Mouse (Mus musculus) forebrain, embryonic 14.5 days (tissue): ENCODE measurements around the gene Armc8. TPM values are rescaled to one million over a fixed set of nuclear protein-coding genes. Genes with fewer than 3 reads are reported as not detected.

Experiments used
- ATAC-seq: fragments of 200-750 bp; cut with Nextera tagmentation; 2 replicates; pipeline ENCODE4 v1.8.0; 2017; ENCODE audit warnings: mild to moderate bottlenecking, moderate library complexity
- DNase-seq: peaks from one replicate; pipeline ENCODE4 v3.0.0-alpha.2; 2015; ENCODE audit warnings: low spot score
- H3K27ac ChIP-seq: fragments of 300-500 bp; sonication (generic); 2 replicates; pipeline ENCODE4 v1.5.1; 2014; ENCODE audit warnings: low read depth, mild to moderate bottlenecking, control low read depth, low read length, moderate library complexity
- H3K27me3 ChIP-seq: fragments of 300-500 bp; sonication (generic); replicated peaks from 2 replicates; pipeline ENCODE4 v1.6.1; 2014; ENCODE audit warnings: low read length, control low read depth, mixed read lengths; ENCODE audit not compliant: control insufficient read depth, insufficient read depth
- H3K36me3 ChIP-seq: fragments of 300-500 bp; sonication (generic); 2 replicates; pipeline ENCODE4 v1.6.1; 2014; ENCODE audit warnings: low read length, control low read depth; ENCODE audit not compliant: control insufficient read depth, insufficient read depth
- H3K4me1 ChIP-seq: fragments of 300-500 bp; sonication (generic); 2 replicates; pipeline ENCODE4 v1.6.1; 2014; ENCODE audit warnings: antibody characterized with exemption, low read length, control low read depth; ENCODE audit not compliant: control insufficient read depth, insufficient read depth
- H3K4me2 ChIP-seq: fragments of 300-500 bp; sonication (generic); 2 replicates; pipeline ENCODE4 v1.6.1; 2014; ENCODE audit warnings: mild to moderate bottlenecking, control low read depth, low read length
- H3K4me3 ChIP-seq: fragments of 300-500 bp; sonication (generic); 2 replicates; pipeline ENCODE4 v1.5.1; 2014; ENCODE audit warnings: low read depth, low read length, control low read depth
- H3K9ac ChIP-seq: fragments of 300-500 bp; sonication (generic); 2 replicates; pipeline ENCODE4 v1.6.1; 2014; ENCODE audit warnings: mild to moderate bottlenecking, low read length, control low read depth, moderate library complexity
- H3K9me3 ChIP-seq: fragments of 300-500 bp; sonication (generic); replicated peaks from 2 replicates; pipeline ENCODE4 v1.6.1; 2016; ENCODE audit warnings: low read length, control low read depth, mixed read lengths; ENCODE audit not compliant: control insufficient read depth
- WGBS: fragments of 180-500 bp; shearing (Covaris S2); extraction: QIAGEN DNeasy Blood & Tissue Kit; methylation state at CpG from one replicate; pipeline ENCODE4 v1.1.7; 2014; 5-methylcytosine and 5-hydroxymethylcytosine counted together
- polyA plus RNA-seq: library from polyadenylated mRNA; unstranded; fragments of >200 nt; fragmentation: Nextera tagmentation; extraction: Ambion mirVana; gene quantifications from 2 replicates; pipeline ENCODE4 v1.2.1, GENCODE M21; 2014

The Armc8 gene
- polyA plus RNA-seq, 1 experiment from 2014 or later = 60.6 TPM

DNA sequence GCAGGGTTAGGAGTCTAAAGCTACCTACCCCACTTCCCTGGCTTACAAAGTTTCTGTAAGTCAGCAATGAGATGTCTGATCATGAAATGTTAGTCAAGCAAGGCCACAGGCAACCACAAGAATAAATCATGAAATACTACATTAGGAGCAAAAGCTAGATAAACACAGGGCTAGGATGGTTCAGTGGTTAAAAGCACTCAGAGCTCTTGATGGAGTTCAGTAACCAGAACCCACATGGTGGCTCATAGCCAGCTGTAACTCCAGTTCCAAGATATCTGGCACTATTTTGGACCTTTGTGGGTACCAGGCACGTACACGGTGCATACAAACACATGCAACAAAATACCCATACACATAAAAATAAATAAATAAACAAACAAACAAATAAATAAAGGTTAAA is 15.7 kb downstream of the Armc8 start:
- H3K9me3 ChIP-seq = no peaks in the 10 kb centered on the region
- no peak overlapping the region for H3K27ac ChIP-seq
- no peaks in the 10 kb centered on the region for H3K27me3 ChIP-seq
- H3K4me2 ChIP-seq = no peak overlapping the region
- no peak overlapping the region for H3K4me3 ChIP-seq
- H3K4me1 ChIP-seq = no peaks in the 10 kb centered on the region
- no peak for DNase-seq
- 86% methylated on average over 2 of the region's 2 CpGs for WGBS
- no peak overlapping the region for H3K9ac ChIP-seq
- ATAC-seq = no peak
- 0 out of 2 replicates have a peak, but pooled peaks cover 3% of the 10 kb centered on the region for H3K36me3 ChIP-seq

DNA sequence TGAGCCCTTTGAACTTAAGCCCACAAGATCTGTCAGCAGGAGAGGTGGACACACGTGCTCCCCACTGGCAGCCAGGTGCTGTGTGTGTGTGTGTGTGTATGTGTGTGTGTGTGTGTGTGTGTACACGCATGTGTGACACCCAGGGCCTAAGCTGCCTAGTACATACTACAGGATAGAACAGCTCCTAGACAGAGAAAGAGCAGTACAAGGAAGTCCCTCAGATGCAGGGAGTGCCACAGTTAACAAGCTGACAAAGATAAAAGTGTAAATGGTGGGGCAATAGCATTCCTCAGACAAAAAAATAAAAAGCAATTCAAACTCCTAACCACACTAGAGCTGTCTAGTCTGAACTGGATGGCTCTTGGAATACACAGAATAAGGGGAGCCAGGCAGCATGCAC is 16.6 kb downstream of the Armc8 start:
- Histone ChIP-seq H3K4me2 (no peak overlapping the region), H3K36me3 (0 out of 2 replicates have a peak, but pooled peaks cover 3% of the 10 kb centered on the region), H3K4me1 (no peaks in the 10 kb centered on the region), H3K4me3 (no peak overlapping the region), H3K27me3 (no peaks in the 10 kb centered on the region), H3K27ac (no peak overlapping the region), H3K9me3 (no peaks in the 10 kb centered on the region), H3K9ac (no peak overlapping the region)
- ATAC-seq (no peak), DNase-seq (no peak)
- WGBS = 74% methylated on average over 2 of the region's 2 CpGs

DNA sequence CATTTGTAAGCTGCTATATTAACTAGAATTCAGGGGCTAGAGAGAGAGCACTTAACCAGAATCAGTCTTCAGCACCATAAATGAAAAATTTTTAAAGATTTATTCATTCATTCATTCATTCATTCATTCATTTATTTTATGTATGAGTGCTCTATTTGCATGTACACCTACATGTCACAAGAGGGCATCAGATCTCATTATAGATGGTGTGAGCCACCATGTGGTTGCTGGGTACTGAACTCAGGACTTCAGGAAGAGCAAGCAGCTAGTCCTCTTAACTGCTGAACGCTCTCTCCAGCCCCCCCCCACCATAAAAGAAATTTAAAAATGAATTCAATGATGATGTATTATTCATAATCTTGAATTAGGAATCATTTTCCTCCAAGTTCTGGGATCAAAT is 22.4 kb downstream of the Armc8 start:
- H3K9me3 ChIP-seq = no peaks in the 10 kb centered on the region
- WGBS = 93% methylated on average over 1 of the region's 1 CpGs
- DNase-seq (no peak), ATAC-seq (no peak)
- no peaks in the 10 kb centered on the region for H3K4me1 ChIP-seq
- H3K4me3 ChIP-seq = no peak overlapping the region
- H3K4me2 ChIP-seq = no peak overlapping the region
- H3K27ac ChIP-seq = no peak overlapping the region
- 0 out of 2 replicates have a peak, but pooled peaks cover 3% of the 10 kb centered on the region for H3K36me3 ChIP-seq
- H3K27me3 ChIP-seq = no peaks in the 10 kb centered on the region
- H3K9ac ChIP-seq = no peak overlapping the region

DNA sequence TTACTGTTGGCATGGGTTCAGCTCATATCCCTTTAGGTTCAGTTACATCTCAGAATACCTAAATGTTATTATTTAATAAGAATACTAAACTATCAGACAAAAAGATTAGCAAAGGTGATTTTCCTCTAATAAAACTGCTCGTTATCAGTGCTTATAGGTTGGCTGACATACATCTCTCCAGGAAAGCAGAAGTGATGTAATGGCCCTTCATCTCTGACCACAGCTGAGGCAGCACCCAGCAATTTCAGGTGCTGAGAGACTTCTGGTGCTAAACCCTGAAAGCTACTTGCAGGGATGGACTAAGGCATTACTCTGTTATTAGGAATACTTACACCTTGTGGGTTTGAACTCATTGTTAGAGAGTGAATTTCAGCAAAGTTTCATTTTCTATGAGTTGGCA is 36.8 kb downstream of the Armc8 start:
- no peak for ATAC-seq
- Histone ChIP-seq H3K27ac (no peak overlapping the region), H3K9ac (no peak overlapping the region), H3K4me3 (no peak overlapping the region), H3K9me3 (no peaks in the 10 kb centered on the region), H3K4me1 (no peaks in the 10 kb centered on the region), H3K4me2 (no peak overlapping the region), H3K36me3 (peaks cover 60% of the 10 kb centered on the region), H3K27me3 (no peaks in the 10 kb centered on the region)
- no peak for DNase-seq
- 89% methylated on average over 1 of the region's 1 CpGs for WGBS

DNA sequence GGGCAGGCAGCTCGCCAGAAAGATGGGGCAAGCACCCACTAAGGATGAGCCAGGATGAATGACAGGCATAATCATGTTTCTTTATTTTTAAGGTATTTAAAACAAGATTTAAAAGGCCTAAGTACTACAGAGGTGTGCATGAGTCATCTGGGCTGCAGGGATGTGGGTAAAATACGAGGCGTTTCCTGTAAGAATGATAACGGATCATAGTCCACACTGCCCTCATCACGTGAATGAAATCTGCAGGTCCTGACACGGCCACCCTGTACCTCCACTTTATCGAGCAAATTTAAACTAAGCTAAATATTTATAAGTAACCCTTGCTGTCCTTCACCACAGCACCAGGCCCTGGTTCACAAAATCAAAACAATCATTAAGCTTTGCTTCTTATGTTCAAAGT is 62.8 kb downstream of the Armc8 start:
- Histone ChIP-seq H3K27ac (no peak overlapping the region), H3K27me3 (no peaks in the 10 kb centered on the region), H3K4me1 (no peaks in the 10 kb centered on the region), H3K9ac (no peak overlapping the region), H3K4me3 (no peak overlapping the region), H3K36me3 (peaks cover 20% of the 10 kb centered on the region; the same call in 1 of the 2 replicates), H3K4me2 (no peak overlapping the region), H3K9me3 (no peaks in the 10 kb centered on the region)
- WGBS = 92% methylated on average over 7 of the region's 7 CpGs
- DNase-seq (no peak), ATAC-seq (no peak)

DNA sequence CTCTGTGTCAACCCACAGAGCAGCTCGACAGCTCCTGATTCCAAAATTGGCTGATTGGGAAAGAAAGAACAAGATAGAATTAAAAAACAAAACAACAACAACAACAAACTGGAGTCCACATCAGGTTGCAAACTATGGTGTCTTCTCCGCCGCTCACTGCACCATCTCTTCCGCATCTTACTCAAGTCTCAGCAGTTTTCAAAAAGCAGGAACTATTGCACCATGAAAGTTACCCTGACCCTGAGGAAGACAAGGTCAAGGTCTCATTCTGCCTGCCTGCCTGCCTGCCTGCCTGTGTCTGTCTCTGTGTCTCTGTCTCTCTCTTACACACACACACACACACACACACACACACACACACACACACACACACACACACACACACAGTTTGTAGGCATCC is 69.4 kb downstream of the Armc8 start:
- H3K36me3 ChIP-seq = peaks cover 44% of the 10 kb centered on the region
- H3K9me3 ChIP-seq = no peaks in the 10 kb centered on the region
- no peak overlapping the region for H3K4me2 ChIP-seq
- 91% methylated on average over 4 of the region's 4 CpGs for WGBS
- no peak overlapping the region for H3K9ac ChIP-seq
- no peak overlapping the region for H3K27ac ChIP-seq
- no peaks in the 10 kb centered on the region for H3K4me1 ChIP-seq
- ATAC-seq (no peak), DNase-seq (no peak)
- no peak overlapping the region for H3K4me3 ChIP-seq
- no peaks in the 10 kb centered on the region for H3K27me3 ChIP-seq

DNA sequence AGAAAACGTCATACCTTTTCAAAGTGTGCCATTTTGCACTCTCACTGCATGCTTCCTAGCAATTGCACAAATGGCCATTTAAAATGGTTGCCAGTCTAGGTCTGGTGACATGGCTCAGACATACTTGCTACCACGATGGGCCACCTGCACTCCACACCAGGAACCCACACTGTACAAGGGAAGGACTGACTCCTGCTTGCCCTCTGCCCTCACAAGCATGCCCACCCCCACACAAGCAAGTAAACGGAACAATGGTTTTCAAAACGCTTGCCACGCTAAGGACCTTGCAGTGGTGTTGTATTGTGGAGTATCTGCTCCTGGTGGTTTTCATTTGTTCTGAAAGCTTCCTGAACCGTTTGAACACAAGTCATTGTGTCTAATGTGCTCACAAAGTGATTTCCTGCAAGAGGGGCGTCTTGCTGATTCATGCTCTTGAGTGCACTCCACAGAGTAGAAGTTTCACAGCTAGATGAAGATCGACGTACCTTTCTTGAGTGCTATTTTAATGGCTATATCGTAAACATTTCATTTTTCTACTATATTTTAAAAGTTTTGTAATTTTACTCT is 76.0 kb downstream of the Armc8 start:
- WGBS = 82% methylated on average over 10 of the region's 10 CpGs
- no peak overlapping the region for H3K4me3 ChIP-seq
- ATAC-seq = no peak
- DNase-seq = no peak
- peaks cover 61% of the 10 kb centered on the region for H3K36me3 ChIP-seq
- no peak overlapping the region for H3K9ac ChIP-seq
- H3K27ac ChIP-seq = no peak overlapping the region
- H3K4me1 ChIP-seq = no peaks in the 10 kb centered on the region
- H3K9me3 ChIP-seq = no peaks in the 10 kb centered on the region
- no peaks in the 10 kb centered on the region for H3K27me3 ChIP-seq
- no peak overlapping the region for H3K4me2 ChIP-seq

DNA sequence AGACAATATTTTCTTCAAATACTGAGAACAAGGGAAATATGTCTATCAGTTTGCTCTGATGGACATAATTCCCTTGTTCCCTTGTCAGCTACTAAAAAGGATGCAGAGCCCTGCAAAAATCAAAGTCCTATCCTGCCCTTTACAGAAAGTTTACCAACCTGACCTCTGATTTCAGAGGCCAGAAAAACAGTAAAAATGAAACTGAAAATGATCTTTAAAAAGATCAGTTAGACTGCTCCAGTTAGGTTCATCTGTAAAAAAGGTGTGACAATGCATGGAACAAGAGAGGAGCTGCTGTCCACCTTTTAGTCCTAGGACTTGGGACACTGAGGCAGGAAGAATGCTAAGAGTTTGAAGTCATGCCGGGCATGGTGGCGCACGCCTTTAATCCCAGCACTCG is 77.6 kb downstream of the Armc8 start:
- DNase-seq (no peak), ATAC-seq (no peak)
- no peak overlapping the region for H3K4me2 ChIP-seq
- peaks cover 64% of the 10 kb centered on the region for H3K36me3 ChIP-seq
- H3K27me3 ChIP-seq = no peaks in the 10 kb centered on the region
- H3K27ac ChIP-seq = no peak overlapping the region
- no peak overlapping the region for H3K9ac ChIP-seq
- H3K4me3 ChIP-seq = no peak overlapping the region
- no peaks in the 10 kb centered on the region for H3K9me3 ChIP-seq
- 91% methylated on average over 4 of the region's 4 CpGs for WGBS
- no peaks in the 10 kb centered on the region for H3K4me1 ChIP-seq

DNA sequence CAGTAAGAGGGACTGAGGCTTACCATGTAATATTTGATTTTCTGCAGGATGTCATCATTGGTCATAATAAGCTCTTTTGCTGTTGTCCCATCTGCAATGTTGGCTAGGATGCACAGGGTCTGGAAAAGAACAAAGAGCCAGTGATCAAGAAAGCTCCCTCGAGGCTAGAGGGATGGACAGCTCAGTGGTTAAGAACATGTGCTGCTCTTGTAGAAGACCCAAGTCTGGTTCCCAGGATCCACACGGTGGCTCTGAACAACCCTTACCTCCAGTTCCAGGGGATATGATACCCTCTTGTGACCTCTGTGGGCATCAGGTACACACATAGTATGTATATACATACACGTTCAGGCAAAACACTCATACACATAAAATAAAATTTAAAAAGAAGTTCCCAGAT is 80.9 kb downstream of the Armc8 start:
- no peak overlapping the region for H3K4me2 ChIP-seq
- H3K4me3 ChIP-seq = no peak overlapping the region
- no peak overlapping the region for H3K9ac ChIP-seq
- 87% methylated on average over 3 of the region's 3 CpGs for WGBS
- H3K27me3 ChIP-seq = no peaks in the 10 kb centered on the region
- H3K4me1 ChIP-seq = no peaks in the 10 kb centered on the region
- H3K36me3 ChIP-seq = peaks cover 64% of the 10 kb centered on the region
- ATAC-seq (no peak), DNase-seq (no peak)
- H3K27ac ChIP-seq = no peak overlapping the region
- H3K9me3 ChIP-seq = no peaks in the 10 kb centered on the region
